10 mouse cellular contexts compared by ENCODE assay signal in genomic region chr1:180274725-180275308, GRCm38 (mm10). TPM values are rescaled to one million over a fixed set of nuclear protein-coding genes. Genes with fewer than 3 reads are reported as not detected.
DNase-seq lines count a peak whose midpoint lies in the region; ATAC-seq lines count a peak whose summit lies in the region.
"Had no signal": no experiment of that assay in that cellular context is flagged by ENCODE, and none has a peak within 500 bp of the region (broad histone marks: within the 10 kb centered on the region; RNA-seq: fewer than 3 reads in every experiment).

No protein-coding gene starts in this region.

- no peak overlapping the region for H3K4me3 ChIP-seq in embryonic facial prominence, embryonic 14.5 days (ENCODE audit: low read depth, low read length)
- H3K4me3 ChIP-seq in embryonic facial prominence, embryonic 10.5 days: no peak overlapping the region
- H3K4me3 ChIP-seq in heart, embryonic 16.5 days (ENCODE audit: low read length): no peak overlapping the region
- no peak overlapping the region for H3K4me3 ChIP-seq in stomach, embryonic 14.5 days (ENCODE audit: low read depth, low read length)
- H3K4me3 ChIP-seq: kidney, embryonic 15.5 days; neural tube, embryonic 15.5 days had no signal

- H3K36me3 ChIP-seq in embryonic facial prominence, embryonic 14.5 days (ENCODE audit: control insufficient read depth, insufficient read depth, low read length): no peaks in the 10 kb centered on the region
- H3K36me3 ChIP-seq in embryonic facial prominence, embryonic 10.5 days (replicated peaks): no peaks in the 10 kb centered on the region
- H3K36me3 ChIP-seq in heart, embryonic 16.5 days (ENCODE audit: control insufficient read depth, insufficient read depth): no peaks in the 10 kb centered on the region
- H3K36me3 ChIP-seq in stomach, embryonic 14.5 days (ENCODE audit: control insufficient read depth, insufficient read depth, low read length): no peaks in the 10 kb centered on the region
- H3K36me3 ChIP-seq: kidney, embryonic 15.5 days; neural tube, embryonic 15.5 days had no signal

- DNase-seq in embryonic facial prominence, embryonic 14.5 days (ENCODE audit: low spot score): peak; percentile 59
- DNase-seq in embryonic facial prominence, embryonic 10.5 days (ENCODE audit: low spot score): no peak
- DNase-seq in lung, adult 18-20 months: peak; percentile 53 to 71
- DNase-seq in lung, postnatal 14 days: no peak
- DNase-seq in spleen, postnatal 10 days (ENCODE audit: low spot score in 2 of 2): no peak
- DNase-seq in right cerebral cortex, adult 2 months (ENCODE audit: low spot score in 2 of 2): no peak

- no peaks in the 10 kb centered on the region for H3K27me3 ChIP-seq in embryonic facial prominence, embryonic 14.5 days (replicated peaks; ENCODE audit: control insufficient read depth, insufficient read depth, low read length)
- H3K27me3 ChIP-seq in embryonic facial prominence, embryonic 10.5 days (replicated peaks; ENCODE audit: low read depth, poor library complexity, severe bottlenecking): no peaks in the 10 kb centered on the region
- no peaks in the 10 kb centered on the region for H3K27me3 ChIP-seq in heart, embryonic 16.5 days (ENCODE audit: control insufficient read depth, insufficient read depth, low read length)
- no peaks in the 10 kb centered on the region for H3K27me3 ChIP-seq in stomach, embryonic 14.5 days (ENCODE audit: control insufficient read depth, insufficient read depth, low read length)
- H3K27me3 ChIP-seq: kidney, embryonic 15.5 days; neural tube, embryonic 15.5 days had no signal

- H3K9me3 ChIP-seq in embryonic facial prominence, embryonic 14.5 days (ENCODE audit: control insufficient read depth, low read length): 0 out of 2 replicates have a peak, but pooled peaks cover 6% of the 10 kb centered on the region
- H3K9me3 ChIP-seq in embryonic facial prominence, embryonic 10.5 days: no peaks in the 10 kb centered on the region
- peaks cover 3% of the 10 kb centered on the region; the same call in 1 of the 2 replicates for H3K9me3 ChIP-seq in heart, embryonic 16.5 days (replicated peaks; ENCODE audit: control insufficient read depth, low read length)
- H3K9me3 ChIP-seq in stomach, embryonic 14.5 days (ENCODE audit: control insufficient read depth, low read depth, low read length): no peaks in the 10 kb centered on the region; the same call in 1 of the 2 replicates
- H3K9me3 ChIP-seq: kidney, embryonic 15.5 days; neural tube, embryonic 15.5 days had no signal

- H3K9ac ChIP-seq in embryonic facial prominence, embryonic 14.5 days (ENCODE audit: low read depth, low read length): no peak overlapping the region
- H3K9ac ChIP-seq in heart, embryonic 16.5 days (ENCODE audit: low read length): no peak overlapping the region
- no peak overlapping the region for H3K9ac ChIP-seq in stomach, embryonic 14.5 days (replicated peaks; ENCODE audit: low read depth, low read length)
- H3K9ac ChIP-seq: kidney, embryonic 15.5 days; neural tube, embryonic 15.5 days had no signal

- H3K27ac ChIP-seq in embryonic facial prominence, embryonic 14.5 days (replicated peaks; ENCODE audit: low read depth, low read length): no peak overlapping the region
- no peak overlapping the region for H3K27ac ChIP-seq in embryonic facial prominence, embryonic 10.5 days (replicated peaks)
- 0 out of 2 replicates have a peak overlapping the region, but pooled peaks have one; percentile 4 for H3K27ac ChIP-seq in heart, embryonic 16.5 days (ENCODE audit: low read length)
- H3K27ac ChIP-seq in stomach, embryonic 14.5 days (ENCODE audit: low read length): peak overlapping the region; percentile 39; the same call in 1 of the 2 replicates
- H3K27ac ChIP-seq: kidney, embryonic 15.5 days; neural tube, embryonic 15.5 days had no signal

- peak; percentile 72; the same call in 1 of the 2 replicates for ATAC-seq in embryonic facial prominence, embryonic 14.5 days (ENCODE audit: low read depth)
- ATAC-seq in heart, embryonic 16.5 days (replicated peaks; ENCODE audit: extremely low read depth, insufficient read depth, low FRiP score): no peak
- peak; percentile 80 for ATAC-seq in stomach, embryonic 14.5 days (ENCODE audit: insufficient number of reproducible peaks, insufficient read depth, low FRiP score, low read depth)

- H3K4me1 ChIP-seq in embryonic facial prominence, embryonic 14.5 days (ENCODE audit: control insufficient read depth, insufficient read depth, low read length): peaks cover 6% of the 10 kb centered on the region; the same call in 1 of the 2 replicates
- peaks cover 8% of the 10 kb centered on the region; the same call in 1 of the 2 replicates for H3K4me1 ChIP-seq in embryonic facial prominence, embryonic 10.5 days
- peaks cover 15% of the 10 kb centered on the region for H3K4me1 ChIP-seq in heart, embryonic 16.5 days (ENCODE audit: control insufficient read depth, insufficient read depth, low read length)
- peaks cover 13% of the 10 kb centered on the region; the same call in 1 of the 2 replicates for H3K4me1 ChIP-seq in stomach, embryonic 14.5 days (ENCODE audit: control insufficient read depth, insufficient read depth, low read length)

- WGBS in embryonic facial prominence, embryonic 14.5 days: 66% methylated on average over 10 of the region's 10 CpGs
- WGBS in embryonic facial prominence, embryonic 10.5 days: 91% methylated on average over 10 of the region's 10 CpGs
- WGBS in heart, embryonic 16.5 days: 48% methylated on average over 10 of the region's 10 CpGs
- WGBS in stomach, embryonic 14.5 days: 41% methylated on average over 10 of the region's 10 CpGs

- no peak overlapping the region for H3K4me2 ChIP-seq in embryonic facial prominence, embryonic 14.5 days (ENCODE audit: low read depth, low read length)
- no peak overlapping the region for H3K4me2 ChIP-seq in heart, embryonic 16.5 days (ENCODE audit: low read depth, low read length)
- no peak overlapping the region for H3K4me2 ChIP-seq in stomach, embryonic 14.5 days (replicated peaks; ENCODE audit: low read depth, low read length)
- H3K4me2 ChIP-seq: kidney, embryonic 15.5 days; neural tube, embryonic 15.5 days had no signal

RNA-seq across cellular contexts. Expression of gene Psen2, which starts 11.6 kb away (rescaled TPM):
- polyA plus RNA-seq in embryonic facial prominence, embryonic 14.5 days (2014; fragmentation: Nextera tagmentation; extraction: Ambion mirVana): 18.8 and 19.6 TPM in 2 replicates
- polyA plus RNA-seq in embryonic facial prominence, embryonic 10.5 days (2016; fragmentation: Nextera tagmentation; extraction: Ambion mirVana): 7.1 and 7.2 TPM in 2 replicates
- 16.5 TPM in 2 replicates for polyA plus RNA-seq in heart, embryonic 16.5 days (2015; fragmentation: Nextera tagmentation; extraction: Ambion mirVana)
- polyA plus RNA-seq in stomach, embryonic 14.5 days (2014; fragmentation: Nextera tagmentation; extraction: Ambion mirVana): 13.5 and 17.4 TPM in 2 replicates

RNA-seq across cellular contexts. Expression of gene Itpkb, which starts 55.5 kb away (rescaled TPM):
- 7.4 and 7.6 TPM in 2 replicates for polyA plus RNA-seq in embryonic facial prominence, embryonic 14.5 days (2014; fragmentation: Nextera tagmentation; extraction: Ambion mirVana)
- polyA plus RNA-seq in embryonic facial prominence, embryonic 10.5 days (2016; fragmentation: Nextera tagmentation; extraction: Ambion mirVana): 4.9 and 6.2 TPM in 2 replicates
- polyA plus RNA-seq in heart, embryonic 16.5 days (2015; fragmentation: Nextera tagmentation; extraction: Ambion mirVana): 7.3 and 8.7 TPM in 2 replicates
- 10.4 and 10.9 TPM in 2 replicates for polyA plus RNA-seq in stomach, embryonic 14.5 days (2014; fragmentation: Nextera tagmentation; extraction: Ambion mirVana)

Comparison
In these comparisons a context has a peak if more than half of its experiments do, and no peak if none do; other contexts are left out.
1. DNase-seq: peak in embryonic facial prominence, embryonic 14.5 days (single experiment) and lung, adult 18-20 months (2 of 2); none in embryonic facial prominence, embryonic 10.5 days (single experiment), lung, postnatal 14 days (single experiment), spleen, postnatal 10 days (0 of 2) and right cerebral cortex, adult 2 months (0 of 2).
2. H3K27ac ChIP-seq: peak in heart, embryonic 16.5 days (single experiment) and stomach, embryonic 14.5 days (single experiment); none in embryonic facial prominence, embryonic 14.5 days (single experiment) and embryonic facial prominence, embryonic 10.5 days (single experiment).